Mouse (Mus musculus) liver, embryonic 12.5 days (tissue): ENCODE measurements around the gene Auts2. TPM values are rescaled to one million over a fixed set of nuclear protein-coding genes. Genes with fewer than 3 reads are reported as not detected.

Source experiments
- ATAC-seq: fragments of 200-750 bp; cut with Nextera tagmentation; 2 replicates; pipeline ENCODE4 v1.8.0; 2017; ENCODE audit warnings: moderate number of reproducible peaks, mild to moderate bottlenecking, moderate library complexity
- H3K27ac ChIP-seq: fragments of 300-500 bp; sonication (generic); 2 replicates; pipeline ENCODE4 v1.5.1; 2016; ENCODE audit warnings: mild to moderate bottlenecking
- H3K27me3 ChIP-seq: fragments of 300-500 bp; sonication (generic); replicated peaks from 2 replicates; pipeline ENCODE4 v1.6.1; 2016; ENCODE audit warnings: mild to moderate bottlenecking, moderate library complexity
- H3K36me3 ChIP-seq: fragments of 300-500 bp; sonication (generic); 2 replicates; pipeline ENCODE4 v1.6.1; 2016; ENCODE audit warnings: mild to moderate bottlenecking, moderate library complexity
- H3K4me1 ChIP-seq: fragments of 300-500 bp; sonication (generic); 2 replicates; pipeline ENCODE4 v1.6.1; 2016
- H3K4me2 ChIP-seq: fragments of 300-500 bp; sonication (generic); 2 replicates; pipeline ENCODE4 v1.6.1; 2016; ENCODE audit warnings: mild to moderate bottlenecking, moderate library complexity
- H3K4me3 ChIP-seq: fragments of 300-500 bp; sonication (generic); 2 replicates; pipeline ENCODE4 v1.5.1; 2016; ENCODE audit warnings: mild to moderate bottlenecking, moderate library complexity
- H3K9ac ChIP-seq: fragments of 300-500 bp; sonication (generic); 2 replicates; pipeline ENCODE4 v1.6.1; 2016; ENCODE audit warnings: mild to moderate bottlenecking, moderate library complexity
- H3K9me3 ChIP-seq: fragments of 300-500 bp; sonication (generic); replicated peaks from 2 replicates; pipeline ENCODE4 v1.6.1; 2016; ENCODE audit warnings: mild to moderate bottlenecking, moderate library complexity
- WGBS: fragments of 180-500 bp; shearing (Covaris S2); methylation state at CpG from one replicate; pipeline ENCODE4 v1.1.7; 2016; ENCODE audit not compliant: insufficient replicate concordance; 5-methylcytosine and 5-hydroxymethylcytosine counted together
- polyA plus RNA-seq: library from polyadenylated mRNA; unstranded; fragments of >200 nt; fragmentation: Nextera tagmentation; extraction: Ambion mirVana; gene quantifications from 2 replicates; pipeline ENCODE4 v1.2.1, GENCODE M21; 2016

Auts2 gene
- polyA plus RNA-seq, 1 experiment from 2014 or later = 4.4 TPM

GRCm38 (mm10) chr5:131865200-131865599 is 677.9 kb downstream of the Auts2 start:
- H3K9me3 ChIP-seq = no peaks in the 10 kb centered on the region
- H3K27ac ChIP-seq = no peak overlapping the region
- H3K4me3 ChIP-seq = no peak overlapping the region
- no peak overlapping the region for H3K4me2 ChIP-seq
- H3K27me3 ChIP-seq = no peaks in the 10 kb centered on the region
- H3K4me1 ChIP-seq = no peaks in the 10 kb centered on the region
- 66% methylated on average over 5 of the region's 5 CpGs for WGBS
- ATAC-seq = no peak
- H3K36me3 ChIP-seq = no peaks in the 10 kb centered on the region
- no peak overlapping the region for H3K9ac ChIP-seq

- no peak for ATAC-seq
- no peak overlapping the region for H3K4me2 ChIP-seq
- H3K27me3 ChIP-seq = no peaks in the 10 kb centered on the region
- H3K4me3 ChIP-seq = no peak overlapping the region
- H3K9me3 ChIP-seq = no peaks in the 10 kb centered on the region
- no peaks in the 10 kb centered on the region for H3K4me1 ChIP-seq
- no peak overlapping the region for H3K9ac ChIP-seq
- H3K27ac ChIP-seq = no peak overlapping the region
- WGBS = 63% methylated on average over 5 of the region's 5 CpGs
- H3K36me3 ChIP-seq = no peaks in the 10 kb centered on the region
Measured at GRCm38 (mm10) chr5:131857976-131858375, 685.2 kb downstream of the Auts2 start.

- ATAC-seq = no peak
- Histone ChIP-seq H3K36me3 (no peaks in the 10 kb centered on the region), H3K27ac (no peak overlapping the region), H3K4me1 (no peaks in the 10 kb centered on the region), H3K27me3 (no peaks in the 10 kb centered on the region), H3K9ac (no peak overlapping the region), H3K9me3 (no peaks in the 10 kb centered on the region), H3K4me2 (no peak overlapping the region), H3K4me3 (no peak overlapping the region)
- WGBS = 46% methylated on average over 8 of the region's 8 CpGs
Measured at GRCm38 (mm10) chr5:131855358-131855757, 687.8 kb downstream of the Auts2 start.

- Histone ChIP-seq H3K4me1 (no peaks in the 10 kb centered on the region), H3K4me2 (no peak overlapping the region), H3K27ac (no peak overlapping the region), H3K9ac (no peak overlapping the region), H3K27me3 (no peaks in the 10 kb centered on the region), H3K4me3 (no peak overlapping the region), H3K9me3 (no peaks in the 10 kb centered on the region), H3K36me3 (no peaks in the 10 kb centered on the region)
- WGBS = 77% methylated on average over 20 of the region's 20 CpGs
- no peak for ATAC-seq
Measured at GRCm38 (mm10) chr5:131851597-131852453, 691.3 kb downstream of the Auts2 start.

- no peak overlapping the region for H3K4me3 ChIP-seq
- H3K4me2 ChIP-seq = no peak overlapping the region
- 70% methylated on average over 8 of the region's 8 CpGs for WGBS
- no peaks in the 10 kb centered on the region for H3K36me3 ChIP-seq
- H3K9ac ChIP-seq = no peak overlapping the region
- no peaks in the 10 kb centered on the region for H3K4me1 ChIP-seq
- no peaks in the 10 kb centered on the region for H3K9me3 ChIP-seq
- no peak for ATAC-seq
- H3K27me3 ChIP-seq = no peaks in the 10 kb centered on the region
- H3K27ac ChIP-seq = no peak overlapping the region
Measured at GRCm38 (mm10) chr5:131850632-131851335, 692.4 kb downstream of the Auts2 start.

- H3K4me2 ChIP-seq = no peak overlapping the region
- WGBS = 67% methylated on average over 3 of the region's 3 CpGs
- H3K36me3 ChIP-seq = no peaks in the 10 kb centered on the region
- H3K4me1 ChIP-seq = no peaks in the 10 kb centered on the region
- ATAC-seq = no peak
- H3K9ac ChIP-seq = no peak overlapping the region
- no peaks in the 10 kb centered on the region for H3K27me3 ChIP-seq
- no peaks in the 10 kb centered on the region for H3K9me3 ChIP-seq
- H3K4me3 ChIP-seq = no peak overlapping the region
- no peak overlapping the region for H3K27ac ChIP-seq
Measured at GRCm38 (mm10) chr5:131849644-131850043, 693.5 kb downstream of the Auts2 start.

GRCm38 (mm10) chr5:131844519-131844800 is 698.7 kb downstream of the Auts2 start:
- 66% methylated on average over 9 of the region's 9 CpGs for WGBS
- ATAC-seq = no peak
- no peak overlapping the region for H3K9ac ChIP-seq

GRCm38 (mm10) chr5:131843766-131844518 is 699.2 kb downstream of the Auts2 start:
- no peaks in the 10 kb centered on the region for H3K4me1 ChIP-seq
- H3K27ac ChIP-seq = no peak overlapping the region
- no peaks in the 10 kb centered on the region for H3K36me3 ChIP-seq
- no peak overlapping the region for H3K4me2 ChIP-seq
- no peak overlapping the region for H3K4me3 ChIP-seq
- ATAC-seq = no peak
- 65% methylated on average over 9 of the region's 9 CpGs for WGBS
- no peaks in the 10 kb centered on the region for H3K9me3 ChIP-seq
- no peak overlapping the region for H3K9ac ChIP-seq
- no peaks in the 10 kb centered on the region; the same call in 1 of the 2 replicates for H3K27me3 ChIP-seq

More at GRCm38 (mm10) chr5:131844519-131844800, 698.7 kb downstream of the Auts2 start:
- Histone ChIP-seq H3K4me3 (no peak overlapping the region), H3K27me3 (no peaks in the 10 kb centered on the region; the same call in 1 of the 2 replicates), H3K4me2 (no peak overlapping the region), H3K27ac (no peak overlapping the region), H3K36me3 (no peaks in the 10 kb centered on the region), H3K9me3 (no peaks in the 10 kb centered on the region), H3K4me1 (no peaks in the 10 kb centered on the region)

GRCm38 (mm10) chr5:131839657-131840315 is 703.4 kb downstream of the Auts2 start:
- 63% methylated on average over 14 of the region's 14 CpGs for WGBS
- Histone ChIP-seq H3K27ac (no peak overlapping the region), H3K4me3 (no peak overlapping the region), H3K36me3 (no peaks in the 10 kb centered on the region), H3K9ac (no peak overlapping the region), H3K9me3 (no peaks in the 10 kb centered on the region), H3K4me1 (no peaks in the 10 kb centered on the region), H3K27me3 (no peaks in the 10 kb centered on the region; the same call in 1 of the 2 replicates), H3K4me2 (no peak overlapping the region)
- ATAC-seq = no peak

GRCm38 (mm10) chr5:131839023-131839422 is 704.1 kb downstream of the Auts2 start:
- no peaks in the 10 kb centered on the region for H3K9me3 ChIP-seq
- H3K4me3 ChIP-seq = no peak overlapping the region
- H3K4me1 ChIP-seq = no peaks in the 10 kb centered on the region
- H3K27me3 ChIP-seq = no peaks in the 10 kb centered on the region; the same call in 1 of the 2 replicates
- no peak overlapping the region for H3K9ac ChIP-seq
- no peaks in the 10 kb centered on the region for H3K36me3 ChIP-seq
- H3K27ac ChIP-seq = no peak overlapping the region
- WGBS = 28% methylated on average over 10 of the region's 10 CpGs
- H3K4me2 ChIP-seq = no peak overlapping the region
- ATAC-seq = no peak

- Histone ChIP-seq H3K9me3 (no peaks in the 10 kb centered on the region), H3K9ac (no peak overlapping the region), H3K4me2 (no peak overlapping the region), H3K4me3 (no peak overlapping the region), H3K27ac (no peak overlapping the region), H3K27me3 (no peaks in the 10 kb centered on the region), H3K4me1 (no peaks in the 10 kb centered on the region), H3K36me3 (no peaks in the 10 kb centered on the region)
- 68% methylated on average over 6 of the region's 6 CpGs for WGBS
- no peak for ATAC-seq
Measured at GRCm38 (mm10) chr5:131838064-131838463, 705.1 kb downstream of the Auts2 start.
